Mouse (Mus musculus): ENCODE data around the gene Tspan18.

Tspan18 gene

DNA sequence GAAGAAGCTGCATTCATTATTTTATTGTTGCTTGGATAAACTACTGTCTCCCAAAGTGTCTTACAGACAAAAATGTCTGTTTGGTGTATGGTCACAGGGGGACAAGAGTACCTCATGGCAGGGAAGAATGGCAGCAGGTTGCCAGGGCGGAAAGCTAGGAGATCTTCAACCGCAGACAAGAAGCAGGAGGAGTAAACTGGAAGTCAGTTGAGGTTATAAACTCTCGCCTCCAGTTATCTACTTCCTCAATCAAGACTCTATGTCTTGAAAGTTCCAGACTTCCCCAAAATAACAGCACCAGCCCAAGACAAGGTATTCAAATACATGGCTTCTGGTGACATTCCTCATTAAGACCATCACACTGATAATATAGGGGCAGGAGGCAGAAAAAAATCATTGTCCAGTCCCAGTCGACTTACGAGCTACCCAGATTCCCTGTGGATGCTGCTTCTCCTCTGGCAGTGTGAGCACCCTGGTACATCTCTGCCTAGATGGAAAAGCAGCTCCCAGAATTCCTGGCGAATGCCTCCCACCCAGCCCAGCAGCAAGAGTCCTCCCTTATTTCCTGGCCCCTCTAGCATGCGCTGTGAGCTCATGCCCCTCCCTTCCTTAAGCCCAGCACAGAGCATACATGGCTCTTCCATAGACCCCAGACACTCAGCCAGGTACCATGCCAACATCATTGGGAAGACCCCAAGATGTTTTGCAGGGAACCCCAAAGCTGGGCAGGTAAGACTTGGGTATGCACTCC is 172.2 kb downstream of the Tspan18 start:
- no peak for DNase-seq (ENCODE audit: low read depth, low spot score)

DNA sequence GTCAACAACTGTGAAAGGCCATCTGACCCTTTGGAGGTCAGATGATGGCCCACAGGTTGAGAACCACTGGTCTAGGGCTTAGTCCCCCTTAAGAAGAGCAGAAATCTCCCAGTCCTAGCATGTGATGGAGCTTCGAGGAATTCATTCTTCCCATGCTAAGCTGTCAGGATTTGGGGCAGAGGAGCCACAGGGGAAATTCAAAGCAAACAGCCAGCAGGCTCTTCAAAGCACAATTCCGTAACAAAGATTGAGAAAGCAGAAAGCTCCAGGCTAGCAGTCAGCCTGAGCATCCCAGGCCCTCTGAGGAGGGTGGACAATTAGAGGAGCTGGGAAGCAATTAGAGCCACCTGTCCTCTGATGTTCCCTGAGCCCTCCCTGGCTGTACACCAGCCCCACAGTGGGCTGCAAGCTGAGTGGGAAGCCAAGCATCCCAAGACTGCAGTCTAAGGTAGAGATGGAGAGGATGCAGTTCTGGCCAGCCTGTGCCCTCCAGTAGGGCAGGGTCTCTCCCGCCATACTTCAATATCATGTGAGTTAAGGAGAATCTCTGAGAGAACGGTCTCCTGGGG is 173.8 kb downstream of the Tspan18 start:
- DNase-seq (ENCODE audit: low read depth, low spot score) = no peak

DNA sequence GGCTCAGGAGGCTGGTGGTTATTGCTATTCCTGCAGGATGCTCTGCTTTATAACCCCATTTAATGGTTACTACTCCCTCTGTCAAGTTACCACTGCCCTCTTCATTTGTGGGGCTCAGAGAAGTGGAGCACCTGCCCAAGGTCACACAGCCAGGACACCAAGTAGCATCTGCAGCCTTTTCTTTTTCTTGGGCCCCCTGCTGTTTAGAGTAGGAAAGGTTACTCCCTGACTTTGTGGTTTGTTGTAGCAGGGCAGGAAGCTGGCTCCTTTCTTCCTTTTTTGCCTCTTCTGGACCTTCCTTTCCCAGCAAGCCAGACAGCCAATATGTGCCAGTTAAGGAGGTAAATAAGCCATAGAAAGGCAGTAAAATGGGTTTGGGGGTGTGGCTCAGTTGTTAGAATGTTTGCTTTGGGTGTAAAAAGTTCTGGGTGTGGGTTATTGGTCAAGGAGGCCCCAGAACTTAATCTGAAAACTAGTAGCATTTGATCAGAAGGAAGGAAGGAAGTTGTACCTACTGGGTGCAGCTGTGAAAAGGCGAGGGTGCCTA is 179.7 kb downstream of the Tspan18 start:
- DNase-seq (ENCODE audit: low read depth, low spot score) = no peak

DNA sequence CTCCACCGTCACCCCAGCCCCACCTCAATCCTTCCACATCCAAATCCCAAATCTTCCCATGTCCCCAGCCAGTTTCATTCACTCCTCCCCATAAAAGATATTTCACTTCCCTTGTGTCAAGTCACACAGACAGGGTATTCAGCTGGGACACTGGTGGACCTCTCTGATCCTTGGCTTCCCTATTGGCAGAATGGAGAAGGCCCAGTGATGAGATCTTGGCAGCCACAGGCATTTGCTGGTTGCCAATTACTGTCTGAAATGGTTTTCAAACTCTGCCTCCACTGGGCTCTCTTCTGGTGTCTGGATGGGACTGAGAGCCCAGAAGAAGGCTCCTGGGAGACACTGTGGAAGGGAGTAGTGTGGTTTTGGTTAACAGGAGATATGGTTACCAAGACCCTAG is 180.5 kb downstream of the Tspan18 start:
- no peak for DNase-seq (ENCODE audit: low read depth, low spot score)

DNA sequence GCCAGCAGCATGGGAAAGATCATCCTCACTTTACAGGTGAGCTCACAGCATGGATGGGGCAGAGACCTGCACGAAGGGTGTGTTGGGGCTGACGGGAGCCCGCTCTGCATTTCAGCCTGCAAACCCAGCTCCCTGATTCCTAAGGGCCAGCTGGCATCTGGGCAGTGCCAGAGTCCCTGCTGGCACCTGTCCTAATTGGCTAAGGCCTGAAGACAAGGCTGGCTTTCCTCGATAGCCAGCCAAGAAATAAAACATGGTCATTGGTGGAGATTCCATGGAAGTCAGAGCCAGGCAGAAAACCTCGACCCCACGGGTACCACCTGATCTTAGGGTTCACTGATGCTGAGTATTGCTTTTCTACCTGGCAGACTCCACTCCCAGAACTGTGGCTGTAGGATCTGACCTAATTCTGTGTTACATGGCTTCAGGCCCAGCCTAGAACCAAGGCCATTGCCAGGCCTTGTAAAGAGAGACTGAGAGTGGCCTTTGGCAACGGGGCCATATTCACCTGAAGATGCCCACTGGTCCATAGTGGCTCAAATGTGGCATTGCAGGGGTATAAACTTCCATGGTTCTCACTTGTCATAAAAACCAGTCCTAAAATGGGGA is 181.3 kb downstream of the Tspan18 start:
- DNase-seq (ENCODE audit: low read depth, low spot score) = no peak

DNA sequence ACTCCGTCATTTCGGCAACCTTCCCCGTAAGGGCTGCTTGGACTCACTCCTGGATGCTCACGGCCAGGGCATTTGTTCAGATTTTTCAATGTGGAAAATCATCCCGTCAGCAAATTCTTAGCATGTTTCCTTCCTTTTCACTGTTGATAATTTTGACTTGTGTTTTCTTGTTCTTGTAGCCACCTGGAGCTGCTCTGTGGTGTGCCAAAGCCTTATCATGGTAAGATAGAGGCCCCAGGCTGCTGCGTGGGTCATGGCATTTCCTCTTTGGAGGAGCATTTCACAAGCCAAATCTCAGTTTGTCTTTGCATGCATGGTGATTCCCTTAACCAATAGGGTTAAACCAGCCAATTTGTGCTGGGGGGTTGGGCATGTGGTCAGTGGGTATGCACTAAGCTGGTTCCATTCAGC is 182.1 kb downstream of the Tspan18 start:
- DNase-seq (ENCODE audit: low read depth, low spot score) = no peak

All from c-Kit-negative CD71-positive TER-119-positive erythroid progenitor cells, embryonic 14.5 days (primary cell).